Mouse (Mus musculus) granulocyte monocyte progenitor cell, adult 5-6 weeks (primary cell): ENCODE measurements around the gene Trpc7. TPM values are rescaled to one million over a fixed set of nuclear protein-coding genes. Genes with fewer than 3 reads are reported as not detected.

Experiments
- ATAC-seq: replicated peaks from 2 replicates; pipeline ENCODE4 v1.8.0; 2016; ENCODE audit warnings: mild to moderate bottlenecking, moderate TSS enrichment, inconsistent platforms; ENCODE audit not compliant: poor library complexity, severe bottlenecking
- total RNA-seq, 2 experiments: library from RNA; stranded (forward) in 1 of 2; stranded (reverse) in 1 of 2; fragments of 200-712, 200-1000 nt in 1 of 2; fragments of >200 nt in 1 of 2; fragmentation: Nextera tagmentation in 1 of 2; gene quantifications; 2 replicates each; pipeline ENCODE4 v1.2.3; 2014 to 2017

The Trpc7 gene
- total RNA-seq, 2 experiments from 2014 or later, result not detected

- ATAC-seq, result no peak
These were observed 101.4 kb downstream of the Trpc7 start for GRCm38 (mm10) chr13:56794441-56794840.

- ATAC-seq, result no peak
These were observed 102.9 kb downstream of the Trpc7 start for GRCm38 (mm10) chr13:56792844-56793243.

DNA sequence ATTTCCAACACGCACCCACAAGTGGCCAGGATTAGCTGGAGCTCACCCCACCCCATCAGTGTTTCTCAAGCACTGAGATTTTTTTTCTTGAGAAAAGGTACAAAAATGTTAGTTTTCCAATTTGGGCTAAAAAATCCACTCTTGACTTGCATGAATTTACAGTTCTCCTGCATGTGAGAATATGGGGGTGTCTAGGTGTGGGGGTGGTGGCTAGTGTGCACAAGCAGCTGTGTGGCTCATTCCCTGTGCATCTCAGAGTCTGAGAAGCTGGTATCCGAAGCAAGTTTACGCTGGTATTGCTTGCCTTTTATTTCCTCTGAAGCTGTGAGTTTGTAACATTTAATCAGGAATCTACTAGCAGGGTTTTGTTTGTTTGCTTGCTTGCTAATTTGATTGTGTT is 105.1 kb downstream of the Trpc7 start:
- ATAC-seq, result no peak

DNA sequence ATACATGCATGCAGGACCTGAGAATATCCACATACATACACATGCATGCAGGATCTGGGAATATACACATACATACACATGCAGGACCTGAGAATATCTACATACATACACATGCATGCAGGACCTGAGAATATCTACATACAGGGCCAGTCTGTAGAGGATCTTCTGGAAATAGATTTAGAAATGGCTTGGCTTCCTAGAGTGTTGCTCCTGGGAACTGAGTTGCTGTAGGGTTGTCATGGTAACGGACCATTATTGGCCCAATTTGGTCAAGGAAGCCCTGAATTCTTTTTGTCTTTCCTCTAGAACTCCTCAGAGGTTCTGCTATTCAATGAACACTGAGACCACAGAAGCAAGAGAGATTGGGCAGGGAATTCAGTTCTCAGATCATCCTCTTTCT is 113.2 kb downstream of the Trpc7 start:
- no peak for ATAC-seq

DNA sequence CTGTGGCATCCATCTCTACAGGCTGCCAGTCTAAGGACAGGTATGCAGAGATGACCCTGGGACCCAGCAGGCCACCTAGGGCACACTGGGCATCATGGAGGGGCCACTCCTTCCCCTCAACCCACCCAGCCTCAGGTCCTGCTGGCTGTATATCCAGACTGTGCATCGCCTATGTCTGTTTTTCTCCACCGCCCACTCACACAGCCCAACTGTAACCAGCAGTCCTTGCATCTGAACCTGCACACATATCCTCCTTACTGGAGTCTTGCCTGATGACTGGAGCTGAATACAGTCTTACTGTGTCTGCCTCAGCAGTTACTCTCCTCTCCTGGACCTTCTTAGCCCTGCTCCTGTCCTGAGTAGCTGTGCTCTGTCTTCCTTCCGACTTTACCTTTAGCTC is 114.1 kb downstream of the Trpc7 start:
- no peak for ATAC-seq

DNA sequence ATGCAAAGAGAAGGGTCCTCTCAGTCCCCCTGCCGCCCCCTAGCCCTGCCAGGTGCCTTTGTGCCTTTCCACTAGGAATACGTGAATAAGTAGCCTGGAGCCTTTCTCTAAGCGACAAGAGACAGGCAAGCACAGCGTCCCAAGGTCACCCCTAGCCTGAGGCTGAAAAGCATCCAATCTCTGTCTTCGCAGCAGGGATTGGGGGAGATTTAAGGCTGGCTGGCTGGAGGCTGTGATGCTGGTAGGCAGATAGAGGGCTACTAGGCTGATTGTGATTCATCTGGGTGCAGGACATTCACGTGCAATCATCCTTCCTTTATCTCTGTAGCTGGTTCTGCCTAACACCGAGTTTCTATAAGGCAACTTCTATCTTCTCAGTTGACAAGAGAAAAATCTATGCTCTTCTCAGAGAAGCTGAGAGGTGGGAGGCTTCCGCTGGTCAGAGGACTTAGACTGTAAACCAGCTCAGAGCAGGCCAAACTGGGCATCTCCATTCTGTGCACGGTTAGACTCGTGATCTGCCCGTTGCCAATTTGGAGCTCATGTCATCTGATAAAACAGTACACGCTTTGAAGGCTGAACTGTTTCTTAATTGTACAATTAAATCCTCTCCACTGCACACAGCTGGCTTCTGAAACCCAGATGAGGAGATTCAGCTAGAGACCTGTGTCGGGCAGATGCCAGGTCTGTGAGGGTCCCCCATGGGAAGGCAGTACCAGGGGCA is 114.9 kb downstream of the Trpc7 start:
- ATAC-seq, result no peak

GRCm38 (mm10) chr13:56774304-56774703 is 121.5 kb downstream of the Trpc7 start:
- peak; percentile 82 for ATAC-seq

GRCm38 (mm10) chr13:56773262-56773870 is 122.4 kb downstream of the Trpc7 start:
- ATAC-seq, result no peak

- ATAC-seq, result 0 out of 2 replicates have a peak, but pooled peaks have one; percentile 13
These were observed 123.2 kb downstream of the Trpc7 start for GRCm38 (mm10) chr13:56772592-56772991.

GRCm38 (mm10) chr13:56770786-56771185 is 125.0 kb downstream of the Trpc7 start:
- ATAC-seq, result no peak

DNA sequence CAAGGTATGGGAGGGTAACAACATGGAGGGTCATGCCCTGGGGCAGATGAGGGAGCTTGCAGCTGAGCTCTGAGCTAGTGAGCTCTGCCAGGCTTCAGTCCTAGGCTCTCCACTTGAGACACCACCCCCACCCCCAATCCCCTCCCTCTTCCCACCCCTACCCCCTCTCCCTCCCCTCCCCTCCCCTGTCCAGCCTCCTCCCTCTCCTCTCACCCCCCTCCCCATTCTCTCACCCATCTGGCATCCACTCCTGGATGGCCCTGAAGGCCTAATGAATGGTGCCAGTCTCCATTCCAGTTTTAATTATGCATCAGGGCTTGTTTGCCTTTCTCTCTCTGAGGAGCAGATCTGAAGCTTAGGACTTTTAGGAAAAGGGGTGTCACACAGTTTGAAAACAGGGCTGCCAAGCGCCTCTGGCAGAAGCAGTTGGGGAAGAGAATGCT is 125.6 kb downstream of the Trpc7 start:
- ATAC-seq, result no peak

- ATAC-seq, result no peak
These were observed 126.4 kb downstream of the Trpc7 start for GRCm38 (mm10) chr13:56769431-56769830.

DNA sequence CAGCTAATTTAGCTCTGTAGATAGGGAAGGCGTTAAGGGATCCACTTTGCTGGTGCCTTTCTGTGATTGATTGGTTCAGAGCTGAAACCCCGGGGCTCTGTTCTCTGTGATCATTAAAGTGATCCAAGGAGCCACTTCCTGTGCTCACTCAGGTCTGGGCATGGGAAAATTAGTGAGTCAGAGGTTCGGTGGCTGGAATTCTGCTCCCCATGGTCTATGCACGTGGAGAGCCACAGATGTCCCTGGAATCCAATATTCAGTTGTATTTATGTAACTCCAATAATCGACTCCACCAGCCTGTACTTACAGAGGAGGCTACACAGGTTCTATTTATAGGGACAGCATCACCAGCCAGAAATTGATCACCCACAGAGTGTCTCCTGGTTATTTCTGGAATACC is 129.6 kb downstream of the Trpc7 start:
- no peak for ATAC-seq

- ATAC-seq, result peak; percentile 85
These were observed 130.3 kb downstream of the Trpc7 start for GRCm38 (mm10) chr13:56765284-56766032.

- ATAC-seq, result no peak
These were observed 133.2 kb downstream of the Trpc7 start for GRCm38 (mm10) chr13:56762446-56763229.

GRCm38 (mm10) chr13:56758492-56758891 is 137.3 kb downstream of the Trpc7 start:
- ATAC-seq, result peak; percentile 67

DNA sequence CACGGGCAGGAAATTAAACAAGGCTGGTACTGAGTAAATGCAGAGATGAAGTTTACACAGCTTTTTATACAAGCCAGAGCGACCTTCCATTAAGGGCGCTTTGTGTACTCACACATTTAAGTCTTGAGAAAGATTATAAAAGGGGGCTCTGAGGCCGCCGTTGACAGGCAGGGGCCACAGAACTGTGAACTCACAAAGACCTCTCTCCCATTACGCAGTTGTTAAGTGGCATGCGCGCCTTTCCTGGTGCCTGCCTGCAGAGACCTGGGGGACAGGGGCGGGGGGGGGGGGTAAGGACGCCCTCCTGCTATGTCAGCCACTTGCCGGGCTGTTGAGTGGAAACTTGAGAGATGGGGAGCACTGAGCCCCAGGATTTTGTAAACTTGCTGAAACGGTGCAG is 138.6 kb downstream of the Trpc7 start:
- ATAC-seq, result no peak

DNA sequence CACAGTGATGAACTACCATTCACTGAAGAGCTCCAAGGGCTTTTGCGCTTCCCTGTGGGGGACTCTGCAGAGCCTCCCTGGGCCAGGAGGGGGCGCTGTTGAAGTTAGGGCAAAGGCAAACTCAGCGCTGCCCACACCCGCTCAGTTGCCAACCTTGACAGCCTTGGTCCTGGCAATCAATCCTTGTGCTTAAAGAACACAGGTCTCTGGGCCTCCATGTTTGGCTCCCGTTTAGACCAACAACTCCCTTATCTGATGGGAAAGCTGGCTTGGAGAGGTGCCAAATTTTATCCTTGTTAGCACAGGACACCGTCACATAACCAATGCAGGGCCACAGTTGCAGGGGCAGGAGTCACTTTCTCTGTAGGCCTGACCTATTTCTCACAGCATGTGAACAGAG is 139.9 kb downstream of the Trpc7 start:
- ATAC-seq, result 0 out of 2 replicates have a peak, but pooled peaks have one; percentile 21

DNA sequence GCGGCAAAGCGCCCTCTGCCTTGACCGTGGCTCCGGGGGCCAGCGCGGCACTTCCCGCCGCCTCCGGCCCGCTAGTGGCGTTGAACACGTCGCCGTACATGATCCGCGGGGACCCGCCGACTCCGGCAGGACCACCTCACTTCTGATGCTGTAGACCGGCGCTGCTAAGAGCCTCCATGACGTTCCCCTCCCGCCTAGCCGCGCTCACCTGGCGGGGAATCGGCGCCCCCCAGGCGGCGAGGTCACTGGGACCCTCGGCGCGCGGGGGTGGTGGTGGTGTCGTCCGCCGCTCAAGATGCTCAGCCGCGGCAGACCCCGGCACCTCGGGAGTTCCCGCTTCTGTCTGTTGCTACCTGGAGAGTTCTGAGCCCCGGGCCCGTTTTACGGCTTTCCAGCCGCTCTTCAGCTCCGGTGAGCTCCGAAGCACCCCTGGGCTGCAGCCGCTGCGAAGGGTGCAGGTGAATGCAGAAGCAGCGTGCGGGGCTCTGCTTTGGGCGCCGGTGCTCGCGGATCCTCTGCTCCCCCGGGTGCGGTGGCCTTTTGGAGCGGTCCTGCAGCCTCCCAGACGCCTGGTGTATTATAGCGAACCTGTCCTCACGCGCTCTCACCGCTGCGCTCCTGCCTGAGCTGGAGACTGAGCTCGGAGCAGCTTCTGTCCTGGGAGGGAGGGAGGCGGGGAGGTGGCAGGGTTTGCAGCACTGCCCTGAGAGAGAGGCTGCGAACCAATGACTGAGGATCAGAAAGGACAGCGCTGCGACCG is 142.4 kb downstream of the Trpc7 start, which contains the start of gene Gm45623:
Gene Gm45623, minus strand, starts transcription at position 636 of the 760 bp plus-strand sequence.
- ATAC-seq, result no peak
